Mouse (Mus musculus) urinary bladder, postnatal 10 days (tissue): Measurements from ENCODE around the gene Hist2h2ac.
"Not testable (repeated sequence)": the region's sequence is repeated elsewhere in the genome, so short reads cannot be mapped to it uniquely, and the experiment has no call there.

ENCODE experiments used
- DNase-seq: peaks from one replicate; pipeline ENCODE4 v3.0.0; 2022; ENCODE audit warnings: low spot score

Gene Hist2h2ac

GRCm38 (mm10) chr3:96180727-96181477 is 39.8 kb downstream of the Hist2h2ac start, which contains the start of gene Sv2a:
Gene Sv2a (plus strand): TSS chr3:96181151.
- DNase-seq = no peak

DNA sequence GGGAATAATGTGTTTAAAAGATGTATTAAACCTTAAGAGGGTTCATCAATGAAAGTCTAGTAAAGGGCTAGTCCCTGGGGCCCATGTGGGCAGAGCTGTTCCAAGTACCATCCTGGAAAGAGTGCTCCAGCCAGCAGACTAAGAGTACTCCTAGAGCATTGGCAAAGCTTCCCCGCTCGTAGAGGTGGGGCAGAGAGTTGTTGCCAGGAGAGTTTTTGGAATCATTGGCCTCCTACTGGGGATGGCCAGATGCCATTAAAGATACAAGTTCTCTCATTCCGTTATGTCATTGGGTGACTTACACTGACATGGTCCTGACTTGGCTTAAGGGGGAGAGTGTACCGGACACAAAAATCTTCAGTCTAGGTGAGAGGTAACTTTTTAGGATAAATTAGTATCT is 41.1 kb downstream of the Hist2h2ac start:
- no peak for DNase-seq

DNA sequence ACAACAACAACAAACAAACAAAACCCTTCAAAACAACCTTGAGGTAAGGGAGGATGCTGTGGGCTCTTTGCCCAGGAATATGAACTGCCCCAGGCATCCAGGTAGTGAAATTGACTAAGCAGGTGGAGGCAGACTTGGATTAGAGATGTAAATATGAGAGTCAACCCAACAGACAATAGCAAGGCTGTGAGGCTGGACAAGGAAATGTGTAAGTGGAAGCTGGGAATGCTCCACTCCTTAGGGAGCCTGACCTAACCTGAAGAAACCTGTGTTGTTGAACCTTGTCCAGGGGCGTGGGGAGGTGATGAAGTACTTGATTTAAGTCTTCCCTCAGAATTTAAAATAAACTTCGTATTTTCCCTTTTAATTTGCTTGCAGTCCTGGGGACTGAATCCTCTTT is 41.8 kb downstream of the Hist2h2ac start:
- no peak for DNase-seq

GRCm38 (mm10) chr3:96178427-96178826 is 42.3 kb downstream of the Hist2h2ac start:
- no peak for DNase-seq

DNA sequence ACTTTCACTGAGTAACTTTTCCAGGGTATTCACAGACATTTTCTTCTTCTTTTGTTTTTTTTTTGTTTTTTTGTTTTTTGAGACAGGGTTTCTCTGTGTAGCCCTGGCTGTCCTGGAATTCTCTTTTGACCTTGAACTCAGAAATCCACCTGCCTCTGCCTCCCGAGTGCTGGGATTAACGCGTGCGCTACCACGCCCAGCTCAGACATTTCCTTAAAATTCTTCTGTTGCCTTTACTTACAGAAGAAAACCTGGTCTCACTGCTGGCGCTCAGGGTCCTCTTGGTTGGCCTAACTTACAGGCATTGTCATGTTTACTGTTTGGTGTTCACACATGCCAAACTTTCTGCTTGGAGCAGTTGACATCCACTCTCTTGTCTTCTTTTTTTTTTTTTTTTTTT is 45.4 kb downstream of the Hist2h2ac start:
- no peak for DNase-seq

GRCm38 (mm10) chr3:96174042-96174441 is 46.6 kb downstream of the Hist2h2ac start:
- not testable (repeated sequence) for DNase-seq

GRCm38 (mm10) chr3:96173185-96173584 is 47.5 kb downstream of the Hist2h2ac start:
- DNase-seq = no peak

DNA sequence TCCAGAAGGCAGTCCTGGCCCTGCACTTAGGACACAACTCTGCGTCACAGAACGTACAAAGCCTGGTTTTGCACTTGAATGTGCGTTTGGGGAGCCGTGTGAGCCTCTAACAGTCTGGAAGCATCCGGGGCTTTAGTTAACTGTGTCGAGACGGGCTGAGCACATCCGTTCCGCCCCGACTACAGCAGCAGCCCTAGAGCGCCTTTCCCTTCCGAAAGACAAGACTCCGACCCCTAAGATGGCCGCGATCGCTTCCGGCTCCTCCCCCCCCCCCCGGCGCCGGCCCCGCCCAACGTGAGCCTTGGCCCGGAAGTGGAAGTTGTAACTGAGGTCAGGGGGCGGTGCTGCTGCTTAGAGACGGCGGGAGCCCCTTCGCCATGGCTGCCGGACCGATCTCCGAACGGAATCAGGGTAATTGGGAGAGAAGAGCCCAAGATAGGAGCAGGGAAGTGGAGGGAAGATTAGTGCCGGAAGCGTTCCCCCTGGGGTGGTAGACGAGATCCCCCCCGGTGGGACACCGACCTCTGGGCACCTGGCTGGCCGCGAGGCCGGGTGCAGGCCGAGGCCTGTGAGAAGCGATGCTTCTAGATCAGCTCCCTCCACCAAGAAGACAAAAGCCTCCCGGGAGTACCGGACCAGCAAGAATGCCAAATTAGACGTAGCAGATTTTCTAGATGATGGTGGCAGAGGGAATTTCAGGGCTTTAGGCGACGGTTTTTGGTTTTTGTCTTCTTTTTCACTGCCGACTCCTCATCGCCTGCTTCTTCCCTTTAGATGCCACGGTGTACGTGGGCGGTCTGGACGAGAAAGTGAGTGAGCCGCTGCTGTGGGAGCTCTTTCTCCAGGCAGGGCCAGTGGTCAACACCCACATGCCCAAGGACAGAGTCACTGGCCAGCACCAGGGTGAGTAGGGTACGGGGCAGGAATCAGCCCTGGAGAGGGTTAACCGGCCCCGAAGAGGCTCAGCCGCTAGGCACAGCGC is 48.2 kb downstream of the Hist2h2ac start, which contains the start of gene Sf3b4:
Gene Sf3b4, plus strand, starts transcription at position 136 of the 982 bp plus-strand sequence.
- no peak for DNase-seq

GRCm38 (mm10) chr3:96171583-96172196 is 49.0 kb downstream of the Hist2h2ac start:
- no peak for DNase-seq

DNA sequence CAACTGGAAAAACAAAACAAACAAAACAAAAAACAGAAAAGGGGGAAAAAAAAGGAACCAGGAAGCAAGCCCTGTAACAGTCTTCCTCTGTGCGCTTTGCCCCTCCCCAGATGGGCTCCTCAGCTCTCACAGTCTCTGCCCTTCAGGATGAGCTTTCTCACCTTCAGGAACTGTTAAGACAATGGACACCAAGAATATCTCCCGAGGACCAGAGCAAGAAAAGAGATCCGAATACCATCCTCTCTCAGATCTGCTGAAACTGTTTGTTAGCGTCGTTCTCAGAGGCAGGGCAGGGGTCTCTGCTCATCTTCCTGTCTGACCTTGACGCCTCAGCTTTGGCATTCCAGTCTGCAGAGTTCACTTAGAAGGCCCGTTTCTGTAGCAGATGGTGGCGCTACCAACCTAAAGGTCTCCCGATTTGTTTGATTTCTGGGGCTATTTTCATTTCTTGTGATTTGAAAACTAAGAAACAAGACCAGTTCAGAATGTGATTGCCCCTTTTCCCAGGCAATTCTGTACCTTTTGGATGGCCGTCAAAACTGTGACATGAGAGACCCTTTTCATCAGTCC is 49.6 kb downstream of the Hist2h2ac start:
- DNase-seq = no peak
